Mouse (Mus musculus) cerebellum, postnatal 25 days (tissue): ENCODE measurements around the gene Map7.
A peak's percentile ranks its signal among the peaks of the same experiment; 100 is the strongest.

Experiments
- DNase-seq, 2 experiments: peaks; one replicate each; pipeline ENCODE4 v3.0.0; 2021; ENCODE audit warnings: mixed read lengths in 2 of 2

Gene Map7

DNA sequence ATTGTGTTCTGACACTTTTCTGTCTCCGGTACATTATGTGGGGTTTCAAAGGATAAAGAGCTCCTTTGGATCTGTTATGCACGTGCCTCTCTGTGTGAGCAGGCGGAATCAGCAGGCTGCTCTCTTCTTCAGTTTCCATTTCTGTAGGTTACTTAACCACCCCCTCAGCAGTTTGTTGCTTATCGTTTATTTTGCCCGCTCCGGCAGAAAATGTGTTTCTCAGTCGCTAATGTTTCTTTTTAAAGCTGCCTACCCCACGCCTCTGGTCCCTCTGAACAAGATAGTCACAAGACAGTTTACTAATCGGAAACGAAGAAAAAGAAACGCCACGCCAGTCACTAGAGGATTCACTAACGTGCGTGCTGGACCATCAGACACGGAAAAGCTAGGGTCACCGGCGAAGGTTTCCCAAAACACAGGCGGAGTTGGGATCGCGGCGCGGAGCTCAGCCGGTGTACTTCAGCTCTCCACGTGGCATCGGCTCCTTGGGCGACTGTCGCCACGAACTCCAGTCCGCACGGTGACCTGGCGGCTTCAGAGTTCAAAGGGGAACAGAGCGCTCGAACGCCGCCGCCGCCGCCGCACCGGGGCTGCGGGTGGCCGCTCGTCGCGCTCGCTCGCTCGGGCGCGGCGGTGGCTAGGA lies at the start of gene Map7:
Map7 (plus strand) TSS at position 342 of the 643 bp plus-strand sequence.
- DNase-seq: no peak

- no peak for DNase-seq
Observed at GRCm38 (mm10) chr10:20101456-20101855, 46.8 kb upstream of the Map7 start.

- peak; percentile 82 to 87 for DNase-seq
Observed at GRCm38 (mm10) chr10:20104271-20104931, 43.9 kb upstream of the Map7 start.

DNA sequence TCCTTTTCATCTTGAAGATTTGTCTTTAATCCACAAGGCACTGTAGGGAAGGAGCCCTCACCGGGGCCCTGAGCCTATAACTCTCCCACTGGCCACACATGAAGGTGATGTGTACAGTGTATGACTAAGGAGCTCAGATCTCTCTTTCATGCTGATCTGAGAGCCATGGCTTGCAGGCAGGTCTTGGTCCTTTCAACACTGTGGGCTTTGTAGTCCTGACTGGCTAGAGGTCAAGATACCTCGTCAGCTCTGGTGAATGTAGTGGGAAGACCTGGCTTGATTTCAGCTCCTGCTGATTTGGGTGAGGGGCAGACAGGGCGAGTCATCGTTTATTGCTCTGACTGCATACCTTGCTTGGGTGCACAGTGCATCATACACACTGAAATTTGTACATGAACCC lies 42.7 kb upstream of the Map7 start:
- DNase-seq: no peak

GRCm38 (mm10) chr10:20107031-20107430 lies 41.2 kb upstream of the Map7 start:
- DNase-seq: no peak

GRCm38 (mm10) chr10:20111508-20111907 lies 36.8 kb upstream of the Map7 start:
- DNase-seq: no peak

DNA sequence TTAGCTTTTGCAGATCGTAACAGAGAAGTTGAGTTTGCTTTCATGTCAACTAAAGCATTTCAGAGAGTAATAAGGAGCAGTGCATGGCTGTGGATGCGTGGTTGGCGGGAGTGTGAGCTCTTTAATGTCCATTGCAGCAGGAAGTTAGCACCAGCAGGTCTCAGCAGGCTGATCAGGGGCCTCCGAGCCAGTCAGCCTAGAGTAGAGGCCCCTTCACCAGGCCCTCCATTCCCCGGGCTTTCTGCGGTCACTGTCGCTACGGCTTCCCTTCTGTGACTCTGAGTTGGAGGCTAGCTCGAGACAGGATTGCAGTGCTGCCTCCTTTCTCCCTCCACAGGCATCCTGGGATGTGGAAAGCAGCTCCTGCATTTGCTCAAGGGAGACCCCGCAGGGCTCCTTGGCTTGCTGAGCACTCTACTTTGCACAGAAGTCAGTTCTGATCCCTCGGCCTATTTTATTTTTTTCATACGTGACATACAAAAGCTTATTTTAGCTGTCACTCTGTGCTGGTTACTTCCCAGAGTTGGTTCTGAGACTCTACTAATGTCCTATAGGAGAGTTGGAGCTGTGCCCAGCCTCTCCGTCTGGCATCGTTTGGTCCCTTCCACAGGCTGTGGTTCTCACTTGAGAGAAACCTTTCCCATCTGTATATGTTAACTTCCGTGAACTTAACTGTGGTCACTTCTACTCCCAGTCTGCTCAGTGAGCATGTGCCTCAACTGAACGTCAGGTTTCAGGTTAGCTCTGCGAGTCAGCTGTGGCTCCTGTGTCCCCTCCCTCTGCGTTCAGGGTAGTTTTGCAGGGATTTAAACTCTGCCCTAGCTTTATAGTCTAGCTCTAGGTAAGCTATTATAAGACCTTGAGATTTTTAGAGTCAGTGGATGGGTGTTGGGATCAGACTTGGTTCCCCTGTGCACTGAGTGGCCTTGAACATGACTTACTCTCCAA lies 36.0 kb upstream of the Map7 start:
- DNase-seq: peak; percentile 66 to 80

GRCm38 (mm10) chr10:20119504-20120425 lies 28.5 kb upstream of the Map7 start:
- DNase-seq: no peak

GRCm38 (mm10) chr10:20121981-20122380 lies 26.3 kb upstream of the Map7 start:
- DNase-seq: peak; percentile 37 to 59

DNA sequence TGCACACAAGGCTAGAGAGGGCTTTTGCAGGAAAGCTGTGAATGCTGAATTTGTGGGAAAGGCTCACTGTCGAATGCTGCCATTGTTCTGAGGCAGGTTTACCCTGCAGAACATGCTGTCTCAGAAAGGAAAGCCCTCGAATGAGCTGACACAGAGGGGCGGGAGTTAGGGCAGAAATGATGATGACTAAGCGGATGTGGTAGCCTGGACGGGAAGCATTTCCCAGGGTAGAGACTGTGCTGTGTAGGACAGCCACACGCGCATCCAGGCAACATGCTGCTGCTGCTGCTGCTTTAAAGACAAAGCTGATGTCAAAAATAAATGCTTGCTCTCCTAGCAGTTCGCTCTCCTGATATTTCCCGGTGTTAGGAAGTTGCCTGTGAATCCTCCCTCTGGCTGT lies 24.9 kb upstream of the Map7 start:
- no peak for DNase-seq

DNA sequence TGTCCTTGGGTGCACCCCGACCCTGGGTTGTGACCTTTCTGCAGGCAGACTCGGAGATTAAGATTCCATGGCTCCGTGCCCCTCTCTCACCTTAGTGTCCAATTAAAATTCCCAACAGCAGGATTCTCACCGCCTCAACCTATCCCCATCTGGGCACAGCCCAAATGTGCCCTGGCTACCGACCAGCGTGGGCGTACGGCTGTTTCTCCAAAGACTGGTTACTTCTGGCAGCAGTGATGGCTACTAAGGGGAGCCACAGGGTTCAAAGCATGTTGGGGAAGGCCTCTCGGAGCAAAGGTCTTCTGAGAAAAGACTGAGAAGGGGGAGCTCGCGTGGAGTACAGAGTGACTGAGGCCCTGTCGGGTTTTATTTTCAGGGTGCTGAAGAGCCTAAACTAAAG lies 23.7 kb upstream of the Map7 start:
- DNase-seq: peak in 1 of 2 experiments; percentile 34

- peak; percentile 69 to 80 for DNase-seq
Observed at GRCm38 (mm10) chr10:20125226-20125625, 23.0 kb upstream of the Map7 start.

DNA sequence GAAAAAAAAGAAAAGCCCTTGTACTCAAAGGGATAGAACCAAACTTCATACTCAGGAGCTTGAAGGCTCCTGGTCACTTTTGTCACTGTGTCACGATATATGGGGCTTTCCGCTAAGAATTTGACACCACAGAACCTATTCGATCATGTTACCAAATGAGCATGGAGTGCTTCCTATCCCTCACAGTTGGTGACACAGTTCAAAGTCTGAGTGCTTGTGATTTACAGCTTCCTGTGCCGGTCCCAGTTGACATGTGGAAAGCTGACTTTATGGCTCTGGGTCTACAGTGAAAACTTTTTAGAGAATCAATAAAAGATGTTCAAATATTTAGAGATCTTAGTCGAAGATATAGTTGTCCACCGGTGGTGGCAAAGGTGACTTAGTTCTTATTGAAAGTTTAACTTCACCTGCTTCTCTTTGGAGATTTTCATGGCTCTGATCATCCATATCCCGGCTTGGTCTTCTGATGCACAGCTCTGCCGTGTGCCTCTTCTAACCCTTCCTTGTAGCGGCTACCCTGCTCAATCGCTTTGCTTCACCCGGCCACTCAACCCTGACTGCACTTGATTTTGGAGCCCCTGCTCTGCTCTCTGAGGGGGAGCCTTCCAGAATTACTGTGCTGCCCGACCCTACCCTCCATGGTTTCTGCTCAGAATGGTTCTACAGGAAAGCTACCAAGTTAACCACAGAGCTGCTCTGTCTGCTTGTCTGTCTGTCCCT lies 15.2 kb upstream of the Map7 start:
- no peak for DNase-seq

- DNase-seq: peak; percentile 45 to 51
Observed at GRCm38 (mm10) chr10:20135350-20136058, 12.8 kb upstream of the Map7 start.

DNA sequence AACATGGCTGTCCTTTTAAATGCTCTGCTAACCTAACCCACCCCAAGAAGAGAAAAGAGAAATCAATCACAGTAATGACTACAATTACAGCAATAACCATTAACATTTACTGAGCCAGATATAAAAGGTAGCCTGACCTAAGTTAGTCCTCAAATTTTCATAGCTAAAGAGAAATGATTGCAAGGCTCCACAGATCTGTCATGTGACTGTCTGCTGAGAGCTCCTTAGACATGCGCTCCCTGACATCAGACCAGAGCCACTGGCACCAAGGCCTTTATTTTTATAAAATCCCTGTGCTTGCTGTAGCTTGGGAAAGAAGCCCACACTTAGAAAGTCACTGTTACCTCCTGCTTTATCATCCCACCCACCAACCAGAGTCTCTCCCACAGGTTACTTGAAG lies 11.8 kb upstream of the Map7 start:
- no peak for DNase-seq

- no peak for DNase-seq
Observed at GRCm38 (mm10) chr10:20141376-20141775, 6.9 kb upstream of the Map7 start.

- DNase-seq: peak; percentile 79 to 86
Observed at GRCm38 (mm10) chr10:20148773-20149120, 476 bp downstream of the Map7 start.

DNA sequence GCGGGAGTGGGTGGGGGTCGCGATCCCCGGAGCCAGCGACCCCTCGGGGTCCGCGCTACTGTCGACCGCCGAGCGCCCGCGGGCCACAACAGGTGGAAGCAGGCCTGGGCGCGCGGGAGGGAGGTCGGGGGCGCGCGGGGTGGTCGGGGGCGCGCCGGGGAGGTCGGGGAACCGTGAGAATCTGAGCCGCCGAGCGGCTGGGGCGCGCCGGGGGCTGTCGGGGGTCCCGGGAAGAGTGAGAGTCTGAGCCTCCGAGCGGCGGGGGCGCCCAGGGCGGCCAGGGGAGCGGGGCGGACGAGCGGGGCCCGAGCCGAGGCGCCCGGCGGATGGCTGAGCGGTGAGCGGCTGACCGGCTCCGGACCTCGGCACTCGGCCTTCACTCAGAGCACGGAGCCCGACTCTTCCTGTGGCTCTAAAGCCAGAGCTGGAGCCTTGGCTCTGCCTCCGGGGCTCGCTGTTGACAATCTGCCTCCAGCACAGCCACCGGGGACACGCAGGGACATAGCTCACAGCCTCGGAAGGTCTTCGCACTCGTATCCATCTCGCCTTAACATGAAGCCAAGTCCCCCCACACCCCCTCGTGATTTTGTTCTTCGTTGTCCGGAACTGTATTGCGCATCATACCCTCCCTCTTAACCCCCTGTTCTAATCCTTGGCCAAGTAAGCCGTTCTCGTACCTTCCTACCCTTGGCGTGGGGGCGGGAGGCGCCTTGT lies 1.0 kb downstream of the Map7 start:
- DNase-seq: peak; percentile 80 to 81

- DNase-seq: peak; percentile 26 to 41
Observed at GRCm38 (mm10) chr10:20149835-20150355, 1.6 kb downstream of the Map7 start.

GRCm38 (mm10) chr10:20152131-20152530 lies 3.9 kb downstream of the Map7 start:
- DNase-seq: no peak
